Comparison of ENCODE assay signal across 10 mouse cellular contexts in genomic region chr12:99971205-99971894, GRCm38 (mm10). TPM values are rescaled to one million over a fixed set of nuclear protein-coding genes. Genes with fewer than 3 reads are reported as not detected.
A peak's percentile ranks its signal among the peaks of the same experiment; 100 is the strongest.
DNase-seq lines count a peak whose midpoint lies in the region; ATAC-seq and TF ChIP-seq lines count a peak whose summit lies in the region.
"Not testable (repeated sequence)": the region's sequence is repeated elsewhere in the genome, so short reads cannot be mapped to it uniquely, and the experiment has no call there.
"Had no signal": no experiment of that assay in that cellular context is flagged by ENCODE, and none has a peak within 500 bp of the region (broad histone marks: within the 10 kb centered on the region; RNA-seq: fewer than 3 reads in every experiment).

No protein-coding gene starts in this region.

- peaks cover 51% of the 10 kb centered on the region for H3K27me3 ChIP-seq in E14TG2a.4 (ENCODE audit: insufficient read depth, low read length)
- not testable (repeated sequence) for H3K27me3 ChIP-seq in heart, adult 2 months (ENCODE audit: control insufficient read depth, insufficient read depth, low read length); splenic B cell, adult 2 months (ENCODE audit: control insufficient read depth, insufficient read depth, low read length, poor library complexity, severe bottlenecking)
- H3K27me3 ChIP-seq in intestine, postnatal 0 days (replicated peaks; ENCODE audit: control insufficient read depth, insufficient read depth, low read length), result peaks cover 35% of the 10 kb centered on the region
- peaks cover 32% of the 10 kb centered on the region for H3K27me3 ChIP-seq in liver, postnatal 0 days (ENCODE audit: insufficient read depth, low read length)

- H3K9me3 ChIP-seq in E14TG2a.4 (ENCODE audit: low read length); intestine, postnatal 0 days (ENCODE audit: control insufficient read depth); liver, postnatal 0 days (ENCODE audit: low read length): not testable (repeated sequence)

- TF ChIP-seq CTCF in E14TG2a.4 (conservative IDR thresholded peaks at IDR 0.05; ENCODE audit: low read length), result peak; percentile 47
- TF ChIP-seq CTCF in heart, adult 2 months (IDR thresholded peaks at IDR 0.05), result peak; percentile 28
- peak; percentile 47 for TF ChIP-seq CTCF in intestine, postnatal 0 days (IDR thresholded peaks at IDR 0.05; ENCODE audit: low read depth)
- TF ChIP-seq CTCF in liver, postnatal 0 days (IDR thresholded peaks at IDR 0.05; ENCODE audit: low read depth), result peak; percentile 32; the same call in 1 of the 2 replicates

- peak; percentile 57 for DNase-seq in R1 (ENCODE audit: low read depth, low spot score)
- DNase-seq in heart, adult 2 months; liver, postnatal 0 days: not testable (repeated sequence)
- peak; percentile 44 for DNase-seq in splenic B cell, adult 2 months (ENCODE audit: low read depth, low spot score)

- WGBS in heart, adult 2 months, result 64% methylated on average over 7 of the region's 7 CpGs
- WGBS in intestine, postnatal 0 days, result 70% methylated on average over 7 of the region's 7 CpGs
- 62% methylated on average over 7 of the region's 7 CpGs for WGBS in liver, postnatal 0 days (ENCODE audit: insufficient replicate concordance)

- H3K36me3 ChIP-seq in E14TG2a.4 (ENCODE audit: insufficient read depth, low read length); heart, adult 2 months (ENCODE audit: control insufficient read depth, insufficient read depth, low read length); intestine, postnatal 0 days (ENCODE audit: control insufficient read depth, insufficient read depth); liver, postnatal 0 days (replicated peaks; ENCODE audit: insufficient read depth, low read length); splenic B cell, adult 2 months (ENCODE audit: control insufficient read depth, insufficient read depth, low read length, poor library complexity, severe bottlenecking): not testable (repeated sequence)

- H3K27ac ChIP-seq in heart, adult 2 months; intestine, postnatal 0 days (ENCODE audit: low read depth, low read length); liver, postnatal 0 days (ENCODE audit: low read depth): not testable (repeated sequence)

- H3K4me3 ChIP-seq in E14TG2a.4 (replicated peaks; ENCODE audit: low read length); heart, adult 2 months; intestine, postnatal 0 days (ENCODE audit: low read depth, low read length); liver, postnatal 0 days (ENCODE audit: low read depth, low read length): not testable (repeated sequence)

- H3K9ac ChIP-seq in heart, adult 2 months (ENCODE audit: low read depth, low read length); intestine, postnatal 0 days (ENCODE audit: low read depth, low read length); liver, postnatal 0 days (replicated peaks): not testable (repeated sequence)

- TF ChIP-seq POLR2A in heart, adult 2 months (IDR thresholded peaks at IDR 0.05; ENCODE audit: insufficient read depth, low read depth, low read length), result not testable (repeated sequence)

- H3K4me1 ChIP-seq in E14TG2a.4 (replicated peaks; ENCODE audit: low read depth, low read length), result peaks cover 13% of the 10 kb centered on the region
- H3K4me1 ChIP-seq in heart, adult 2 months (ENCODE audit: control insufficient read depth, insufficient read depth, low read length); intestine, postnatal 0 days (replicated peaks; ENCODE audit: control insufficient read depth, insufficient read depth, low read length); liver, postnatal 0 days (ENCODE audit: insufficient read depth): not testable (repeated sequence)

- not testable (repeated sequence) for H3K79me2 ChIP-seq in heart, adult 2 months (replicated peaks; ENCODE audit: control insufficient read depth, insufficient read depth, low read length)

- intact Hi-C loops in heart, adult 2 months (cut with DNase I), result not testable (repeated sequence)

- H3K4me2 ChIP-seq in intestine, postnatal 0 days (replicated peaks; ENCODE audit: low read depth); liver, postnatal 0 days (ENCODE audit: low read depth, low read length): not testable (repeated sequence)

- ATAC-seq in intestine, postnatal 0 days; liver, postnatal 0 days: not testable (repeated sequence)

- not testable (repeated sequence) for TF ChIP-seq EP300 in heart, adult 2 months (IDR thresholded peaks at IDR 0.05; ENCODE audit: insufficient read depth, low read depth, low read length); liver, postnatal 0 days (IDR thresholded peaks at IDR 0.05; ENCODE audit: low read depth)

RNA-seq across cellular contexts. Expression of gene Kcnk13, which starts 7.1 kb away (rescaled TPM):
- total RNA-seq in heart, adult 2 months (2021), result under 1 TPM; 0.31 to 0.39 TPM
- 0.35 TPM in 2 replicates for polyA plus RNA-seq in heart, adult 2 months (2012; rRNA removed)
- polyA plus RNA-seq in intestine, postnatal 0 days (2015; fragmentation: Nextera tagmentation; extraction: Ambion mirVana), result 0.43 and 0.47 TPM in 2 replicates
- 1.3 TPM in 2 replicates for polyA plus RNA-seq in liver, postnatal 0 days (2015; fragmentation: Nextera tagmentation; extraction: Ambion mirVana)
- total RNA-seq: hematopoietic stem cell, adult 5-6 weeks had no signal
- polyA plus RNA-seq: C2C12, G1E, Patski had no signal
